Mouse (Mus musculus): ENCODE data around the gene Cpm. TPM values are rescaled to one million over a fixed set of nuclear protein-coding genes. Genes with fewer than 3 reads are reported as not detected.
A peak's percentile ranks its signal among the peaks of the same experiment; 100 is the strongest.

Gene Cpm
- polyA plus RNA-seq, 1 experiment from 2014 or later = 31.2 TPM

DNA sequence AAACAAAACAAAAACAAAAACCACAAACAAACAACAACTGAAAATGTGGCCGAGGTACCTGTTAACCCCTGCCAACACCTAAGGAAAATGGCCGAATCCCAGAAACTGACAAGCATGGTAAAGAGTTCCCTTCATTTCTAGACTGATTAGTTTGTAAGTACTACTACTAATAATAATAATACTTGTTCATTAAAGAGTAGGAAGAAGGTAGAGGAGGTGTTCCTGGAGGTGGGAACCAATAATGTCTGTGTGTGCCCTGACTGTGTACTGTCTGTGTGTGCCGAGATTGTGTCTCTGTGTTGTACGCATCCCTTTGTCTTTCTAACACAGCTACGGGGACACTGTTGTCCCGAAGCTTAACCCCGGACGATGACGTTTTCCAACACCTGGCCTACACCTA, 42.0 kb downstream of the Cpm start:
- no peak overlapping the region for H3K4me3 ChIP-seq (ENCODE audit: low read length)
- H3K9me3 ChIP-seq (ENCODE audit: low read length) = no peaks in the 10 kb centered on the region
- no peak for ATAC-seq (ENCODE audit: low FRiP score, low TSS enrichment)
- no peaks in the 10 kb centered on the region for H3K27me3 ChIP-seq (ENCODE audit: insufficient read depth, low read length)
- H3K4me1 ChIP-seq (ENCODE audit: insufficient read depth, low read length) = 0 out of 2 replicates have a peak, but pooled peaks cover 11% of the 10 kb centered on the region
- no peak overlapping the region for H3K9ac ChIP-seq (replicated peaks; ENCODE audit: low read length)
- 91% methylated on average over 9 of the region's 9 CpGs for WGBS
- H3K36me3 ChIP-seq (ENCODE audit: insufficient read depth, low read length) = no peaks in the 10 kb centered on the region
- no peak overlapping the region for H3K27ac ChIP-seq (ENCODE audit: low read length)
- H3K4me2 ChIP-seq (replicated peaks; ENCODE audit: low read depth, low read length) = no peak overlapping the region

DNA sequence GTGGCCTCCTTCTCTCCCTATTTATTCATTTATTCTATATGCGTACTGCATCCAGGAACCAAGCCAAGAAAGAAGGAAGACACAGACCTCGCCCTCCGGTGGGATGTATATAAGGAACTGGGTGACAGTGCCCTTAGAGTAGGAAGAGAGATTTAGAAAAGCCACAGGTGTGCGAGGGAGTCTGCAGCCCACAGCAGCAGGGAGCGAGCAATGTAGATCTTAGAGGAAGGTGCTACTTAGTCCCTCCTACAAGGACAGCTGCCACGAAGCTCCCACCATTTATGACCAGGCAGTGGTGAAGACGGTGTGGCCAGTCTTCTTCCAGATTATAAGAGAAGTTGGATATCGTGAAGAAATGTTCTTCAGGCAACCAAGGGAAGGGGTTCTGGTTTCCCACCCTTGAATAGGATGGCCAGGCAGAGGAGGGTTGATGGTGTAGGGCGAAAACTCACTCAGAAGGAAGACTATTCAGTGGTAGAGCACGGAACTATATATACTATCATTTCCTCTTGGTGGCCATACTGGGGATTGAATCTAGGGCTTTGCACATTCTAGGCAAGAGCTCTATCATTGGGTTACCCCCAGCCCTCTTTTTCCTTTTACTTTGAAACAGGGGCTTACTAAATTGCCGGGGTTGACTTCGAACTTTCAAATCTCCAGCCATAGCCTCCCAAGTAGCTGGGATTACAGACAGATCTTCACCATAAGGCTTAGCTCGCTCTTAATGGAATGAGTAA, 42.8 kb downstream of the Cpm start:
- Histone ChIP-seq H3K4me1 (ENCODE audit: insufficient read depth, low read length) (0 out of 2 replicates have a peak, but pooled peaks cover 11% of the 10 kb centered on the region), H3K36me3 (ENCODE audit: insufficient read depth, low read length) (no peaks in the 10 kb centered on the region), H3K4me2 (replicated peaks; ENCODE audit: low read depth, low read length) (no peak overlapping the region), H3K27me3 (ENCODE audit: insufficient read depth, low read length) (no peaks in the 10 kb centered on the region), H3K9me3 (ENCODE audit: low read length) (no peaks in the 10 kb centered on the region), H3K4me3 (ENCODE audit: low read length) (no peak overlapping the region), H3K9ac (replicated peaks; ENCODE audit: low read length) (no peak overlapping the region), H3K27ac (ENCODE audit: low read length) (no peak overlapping the region)
- ATAC-seq (ENCODE audit: low FRiP score, low TSS enrichment) = no peak
- WGBS = 87% methylated on average over 13 of the region's 13 CpGs

DNA sequence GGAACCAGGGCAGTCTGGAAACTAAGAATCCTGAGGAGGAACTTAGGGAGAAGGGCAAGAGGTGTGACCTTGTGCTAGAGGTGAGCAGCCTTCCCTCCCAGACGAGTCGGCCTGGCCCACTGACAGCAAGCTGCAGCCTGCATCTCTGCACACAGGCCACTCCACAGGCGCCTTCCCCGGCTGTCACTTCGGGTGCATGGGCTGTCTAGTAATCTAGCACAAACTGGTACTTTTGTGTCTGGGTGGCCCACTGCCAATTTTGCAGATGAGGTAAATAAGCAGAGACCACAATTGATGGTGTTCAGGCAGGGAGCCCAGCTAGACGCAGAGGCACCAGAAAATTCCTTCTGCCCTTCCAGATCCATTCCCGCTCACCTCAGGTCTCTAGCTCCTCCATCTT, 43.4 kb downstream of the Cpm start:
- H3K27ac ChIP-seq (ENCODE audit: low read length) = no peak overlapping the region

DNA sequence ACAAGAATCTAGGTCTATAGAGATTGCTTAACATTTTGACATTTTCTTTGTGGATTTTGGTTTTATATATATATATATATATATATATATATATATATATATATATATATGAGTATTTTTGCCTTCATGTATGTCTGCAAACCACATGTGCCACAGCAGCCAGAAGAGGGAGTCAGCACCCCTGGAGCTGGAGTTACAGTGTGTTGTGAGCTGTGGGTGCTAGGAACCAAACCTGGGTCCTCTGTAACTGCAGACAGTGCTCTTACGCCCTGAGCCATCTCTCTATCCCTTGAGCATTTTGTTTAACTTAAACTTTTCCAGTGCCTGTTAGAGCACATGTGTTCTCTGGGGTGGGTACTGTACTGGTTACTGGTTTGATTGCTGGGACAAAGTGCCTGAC, 44.6 kb downstream of the Cpm start:
- ATAC-seq (ENCODE audit: low FRiP score, low TSS enrichment) = no peak
- Histone ChIP-seq H3K27ac (ENCODE audit: low read length) (no peak overlapping the region), H3K27me3 (ENCODE audit: insufficient read depth, low read length) (no peaks in the 10 kb centered on the region), H3K9ac (replicated peaks; ENCODE audit: low read length) (no peak overlapping the region), H3K4me1 (ENCODE audit: insufficient read depth, low read length) (0 out of 2 replicates have a peak, but pooled peaks cover 9% of the 10 kb centered on the region), H3K4me2 (replicated peaks; ENCODE audit: low read depth, low read length) (no peak overlapping the region), H3K36me3 (ENCODE audit: insufficient read depth, low read length) (no peaks in the 10 kb centered on the region), H3K4me3 (ENCODE audit: low read length) (no peak overlapping the region), H3K9me3 (ENCODE audit: low read length) (no peaks in the 10 kb centered on the region)
- WGBS = 95% methylated on average over 1 of the region's 1 CpGs

More for the DNA sequence above, 43.4 kb downstream of the Cpm start:
- WGBS = 67% methylated on average over 7 of the region's 7 CpGs
- Histone ChIP-seq H3K4me3 (ENCODE audit: low read length) (no peak overlapping the region), H3K4me1 (ENCODE audit: insufficient read depth, low read length) (0 out of 2 replicates have a peak, but pooled peaks cover 11% of the 10 kb centered on the region), H3K36me3 (ENCODE audit: insufficient read depth, low read length) (no peaks in the 10 kb centered on the region), H3K9me3 (ENCODE audit: low read length) (no peaks in the 10 kb centered on the region), H3K9ac (replicated peaks; ENCODE audit: low read length) (no peak overlapping the region), H3K4me2 (replicated peaks; ENCODE audit: low read depth, low read length) (no peak overlapping the region), H3K27me3 (ENCODE audit: insufficient read depth, low read length) (no peaks in the 10 kb centered on the region)
- no peak for ATAC-seq (ENCODE audit: low FRiP score, low TSS enrichment)

DNA sequence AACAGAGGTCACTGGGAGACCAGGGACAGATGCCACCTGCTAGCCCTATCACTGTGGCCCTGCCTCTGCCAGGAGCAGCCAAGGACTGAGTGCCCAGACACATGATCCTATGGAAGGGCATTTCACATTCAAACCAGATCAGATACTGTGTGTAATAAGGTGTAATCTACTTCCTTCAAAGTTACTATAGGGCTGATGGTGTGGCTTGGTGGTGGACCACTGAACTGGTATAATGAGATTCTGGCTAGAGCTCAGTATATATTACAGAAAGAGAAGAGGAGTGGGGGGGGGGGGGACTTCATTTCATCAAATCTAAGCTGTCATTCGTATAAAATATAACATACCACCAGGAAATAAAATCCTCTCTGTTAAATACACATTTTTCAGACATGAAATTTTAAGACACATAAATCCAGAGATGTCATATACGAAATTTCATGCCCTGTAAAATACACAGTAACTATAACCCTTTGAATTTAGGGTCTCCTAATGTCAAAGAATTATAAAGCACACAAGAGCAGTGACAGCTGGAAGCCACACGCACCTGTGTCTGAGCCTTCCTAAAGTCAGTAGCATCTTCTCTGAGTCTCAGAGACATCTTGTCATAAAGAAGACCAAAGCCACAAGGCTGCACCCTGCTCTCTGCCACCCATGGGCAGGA, 45.2 kb downstream of the Cpm start:
- no peak for ATAC-seq (ENCODE audit: low FRiP score, low TSS enrichment)
- H3K36me3 ChIP-seq (ENCODE audit: insufficient read depth, low read length) = no peaks in the 10 kb centered on the region
- no peak overlapping the region for H3K4me2 ChIP-seq (replicated peaks; ENCODE audit: low read depth, low read length)
- H3K4me1 ChIP-seq (ENCODE audit: insufficient read depth, low read length) = 0 out of 2 replicates have a peak, but pooled peaks cover 8% of the 10 kb centered on the region
- no peaks in the 10 kb centered on the region for H3K27me3 ChIP-seq (ENCODE audit: insufficient read depth, low read length)
- H3K9me3 ChIP-seq (ENCODE audit: low read length) = no peaks in the 10 kb centered on the region
- 84% methylated on average over 3 of the region's 3 CpGs for WGBS
- no peak overlapping the region for H3K9ac ChIP-seq (replicated peaks; ENCODE audit: low read length)
- no peak overlapping the region for H3K4me3 ChIP-seq (ENCODE audit: low read length)
- no peak overlapping the region for H3K27ac ChIP-seq (ENCODE audit: low read length)

DNA sequence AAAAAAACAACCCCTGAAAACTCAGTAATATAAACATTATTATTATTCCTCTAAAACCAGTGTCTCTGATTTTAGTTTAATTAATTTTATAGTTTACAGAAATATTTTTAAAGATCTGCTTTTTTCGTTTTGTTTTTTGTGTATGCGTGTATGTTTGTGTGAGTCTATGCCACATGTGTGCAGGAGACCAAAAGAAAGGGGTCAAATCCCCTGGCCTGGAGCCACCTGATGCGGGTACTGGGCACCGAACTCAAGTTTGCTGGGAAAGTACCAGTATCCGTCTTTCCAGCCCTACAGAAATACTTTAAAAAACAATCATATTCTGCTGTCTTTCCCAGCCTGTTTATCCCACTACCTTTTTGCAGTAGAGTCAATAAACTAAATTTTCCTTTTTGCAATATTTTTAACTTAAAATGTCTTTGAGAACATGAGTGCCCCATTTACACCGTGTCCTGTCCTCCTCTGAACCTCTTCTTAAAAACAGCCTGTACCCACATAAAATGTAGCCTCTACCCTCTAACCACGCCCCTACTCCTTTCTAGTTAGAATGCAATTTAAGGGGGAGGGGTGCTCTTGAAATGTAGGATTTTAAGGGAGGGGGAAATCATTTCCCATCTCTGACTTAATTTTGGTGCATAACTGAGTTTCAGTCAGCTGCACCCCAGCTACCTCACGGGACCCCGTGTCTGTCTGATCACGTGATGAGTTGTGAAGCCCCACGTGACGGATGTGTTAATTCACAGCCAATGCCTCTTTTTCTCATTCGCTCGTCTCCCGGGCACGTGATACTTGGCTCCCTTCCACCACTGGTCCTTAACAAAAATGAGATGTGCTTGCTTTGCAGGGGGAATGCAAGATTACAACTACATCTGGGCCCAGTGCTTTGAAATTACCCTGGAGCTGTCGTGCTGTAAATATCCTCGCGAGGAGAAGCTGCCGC, 46.1 kb downstream of the Cpm start:
- Histone ChIP-seq H3K4me1 (ENCODE audit: insufficient read depth, low read length) (0 out of 2 replicates have a peak, but pooled peaks cover 8% of the 10 kb centered on the region), H3K9ac (replicated peaks; ENCODE audit: low read length) (no peak overlapping the region), H3K9me3 (ENCODE audit: low read length) (no peaks in the 10 kb centered on the region), H3K36me3 (ENCODE audit: insufficient read depth, low read length) (no peaks in the 10 kb centered on the region), H3K27ac (ENCODE audit: low read length) (no peak overlapping the region), H3K4me3 (ENCODE audit: low read length) (peak overlapping the region; percentile 17), H3K4me2 (replicated peaks; ENCODE audit: low read depth, low read length) (peak overlapping the region; percentile 52), H3K27me3 (ENCODE audit: insufficient read depth, low read length) (no peaks in the 10 kb centered on the region)
- WGBS = 37% methylated on average over 20 of the region's 20 CpGs
- ATAC-seq (ENCODE audit: low FRiP score, low TSS enrichment) = no peak

DNA sequence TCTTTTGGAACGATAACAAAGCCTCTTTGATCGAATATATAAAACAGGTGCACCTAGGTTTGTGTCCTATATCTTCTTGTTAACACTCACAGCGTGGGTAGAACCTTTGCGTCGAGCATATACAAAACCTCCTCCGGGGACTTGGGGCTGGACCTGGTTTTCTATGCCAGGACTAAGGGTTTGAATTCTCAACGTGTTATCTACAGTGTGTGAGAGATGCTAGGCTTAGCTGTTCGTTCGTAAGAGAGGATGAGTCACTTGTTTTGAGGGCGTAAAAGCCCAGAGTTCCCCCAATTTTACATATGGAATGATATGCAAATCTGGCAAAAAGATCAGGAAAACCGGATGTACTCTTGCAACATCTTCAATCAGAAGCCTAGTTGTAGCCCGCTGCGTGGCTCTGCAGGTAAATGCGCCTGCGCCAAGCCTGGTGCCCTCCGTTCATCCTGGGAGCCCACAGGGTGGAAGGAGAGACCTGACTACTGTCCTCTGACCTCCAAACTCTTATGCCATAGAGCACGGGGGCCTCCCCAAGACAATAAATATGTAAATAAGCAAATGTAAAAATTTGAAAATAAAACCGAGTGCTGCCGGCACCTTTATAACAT, 46.8 kb downstream of the Cpm start:
- Histone ChIP-seq H3K27ac (ENCODE audit: low read length) (no peak overlapping the region), H3K4me1 (ENCODE audit: insufficient read depth, low read length) (0 out of 2 replicates have a peak, but pooled peaks cover 8% of the 10 kb centered on the region), H3K36me3 (ENCODE audit: insufficient read depth, low read length) (no peaks in the 10 kb centered on the region), H3K4me3 (ENCODE audit: low read length) (peak overlapping the region; percentile 17), H3K27me3 (ENCODE audit: insufficient read depth, low read length) (no peaks in the 10 kb centered on the region), H3K4me2 (replicated peaks; ENCODE audit: low read depth, low read length) (peak overlapping the region; percentile 52), H3K9ac (replicated peaks; ENCODE audit: low read length) (no peak overlapping the region), H3K9me3 (ENCODE audit: low read length) (no peaks in the 10 kb centered on the region)
- ATAC-seq (ENCODE audit: low FRiP score, low TSS enrichment) = no peak
- 41% methylated on average over 19 of the region's 19 CpGs for WGBS

DNA sequence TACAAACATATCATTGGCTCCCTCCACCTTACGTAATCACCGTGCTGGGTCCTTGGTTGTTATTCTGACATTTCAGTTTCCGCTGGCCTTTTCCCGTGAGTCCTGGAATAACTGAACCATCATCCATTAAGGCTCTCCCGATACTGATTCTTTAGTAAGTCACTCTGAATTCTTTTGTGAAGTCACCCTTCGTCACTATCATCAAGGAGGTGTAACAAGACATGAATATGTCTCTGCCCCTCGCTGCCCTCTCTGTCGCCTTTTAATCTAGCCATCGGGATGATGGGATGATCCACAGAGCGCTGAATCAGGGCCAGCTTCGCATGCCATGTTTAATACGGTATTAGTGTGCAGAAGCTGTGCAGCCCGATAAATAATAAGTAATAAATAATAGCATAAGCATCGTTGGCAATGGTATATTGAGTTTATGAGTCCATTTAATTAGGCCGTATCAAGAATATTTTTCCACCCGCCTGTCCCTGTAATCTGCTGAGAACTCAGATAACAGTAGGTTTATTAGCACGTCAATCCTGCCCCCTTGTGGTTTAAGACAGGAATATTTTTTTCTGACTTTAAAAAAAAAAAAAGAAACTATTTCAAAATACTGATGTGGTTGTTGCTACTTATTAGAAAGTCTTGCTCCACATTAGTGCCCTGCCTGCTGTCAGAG, 47.5 kb downstream of the Cpm start:
- Histone ChIP-seq H3K4me3 (ENCODE audit: low read length) (peak overlapping the region; percentile 17), H3K4me2 (replicated peaks; ENCODE audit: low read depth, low read length) (peak overlapping the region; percentile 52), H3K27ac (ENCODE audit: low read length) (no peak overlapping the region), H3K36me3 (ENCODE audit: insufficient read depth, low read length) (no peaks in the 10 kb centered on the region), H3K4me1 (ENCODE audit: insufficient read depth, low read length) (0 out of 2 replicates have a peak, but pooled peaks cover 8% of the 10 kb centered on the region), H3K9me3 (ENCODE audit: low read length) (no peaks in the 10 kb centered on the region), H3K9ac (replicated peaks; ENCODE audit: low read length) (no peak overlapping the region), H3K27me3 (ENCODE audit: insufficient read depth, low read length) (no peaks in the 10 kb centered on the region)
- ATAC-seq (ENCODE audit: low FRiP score, low TSS enrichment) = peak; percentile 10; the same call in 1 of the 2 replicates
- WGBS = 32% methylated on average over 17 of the region's 17 CpGs

Measured in kidney, embryonic 16.5 days (tissue).